Mouse (Mus musculus) embryo, embryonic 10 days (tissue): ENCODE data around the gene Dgkz.

Experiments used
- DNase-seq: peaks from one replicate; pipeline ENCODE4 v3.0.0-alpha.2; 2015; ENCODE audit warnings: low spot score

Dgkz gene

DNA sequence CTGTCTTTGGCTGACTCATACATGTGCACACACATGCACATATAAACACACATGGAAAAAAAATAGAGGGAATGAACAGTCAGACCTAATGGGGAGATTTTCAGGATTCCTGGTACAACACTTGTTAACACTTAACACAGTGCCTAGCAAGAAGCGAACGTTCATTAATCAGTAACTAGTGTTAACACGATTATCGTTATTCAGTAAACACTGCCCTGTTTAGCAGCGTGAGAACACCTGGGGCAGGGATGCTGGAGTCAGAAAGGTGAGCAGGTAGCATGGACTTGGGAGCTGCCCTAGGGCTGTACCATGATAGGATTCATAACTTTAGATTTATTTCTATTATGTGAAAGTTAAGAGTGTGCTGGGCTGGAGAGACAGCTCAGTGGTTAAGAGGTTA lies 20.3 kb upstream of the Dgkz start:
- DNase-seq = no peak

DNA sequence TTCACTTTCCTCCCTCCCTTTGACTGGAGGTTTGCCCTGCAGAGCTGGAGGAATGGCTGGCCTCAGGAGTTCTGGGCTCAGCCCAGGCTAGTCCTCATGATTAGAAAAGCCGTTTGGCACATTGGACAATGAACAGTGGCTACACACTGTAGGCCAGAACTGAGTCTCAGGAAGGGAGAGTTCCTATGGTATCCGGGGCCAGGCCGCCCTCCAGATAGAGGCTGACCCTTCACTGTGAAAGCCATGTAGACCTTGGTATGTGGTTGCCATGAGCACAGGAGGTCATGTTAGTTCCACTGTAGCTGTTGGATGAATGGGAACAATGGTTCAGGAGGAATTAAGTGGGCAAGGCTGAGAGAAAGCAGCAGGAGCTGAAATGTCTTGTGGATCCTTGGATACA lies 17.7 kb upstream of the Dgkz start:
- DNase-seq = no peak

DNA sequence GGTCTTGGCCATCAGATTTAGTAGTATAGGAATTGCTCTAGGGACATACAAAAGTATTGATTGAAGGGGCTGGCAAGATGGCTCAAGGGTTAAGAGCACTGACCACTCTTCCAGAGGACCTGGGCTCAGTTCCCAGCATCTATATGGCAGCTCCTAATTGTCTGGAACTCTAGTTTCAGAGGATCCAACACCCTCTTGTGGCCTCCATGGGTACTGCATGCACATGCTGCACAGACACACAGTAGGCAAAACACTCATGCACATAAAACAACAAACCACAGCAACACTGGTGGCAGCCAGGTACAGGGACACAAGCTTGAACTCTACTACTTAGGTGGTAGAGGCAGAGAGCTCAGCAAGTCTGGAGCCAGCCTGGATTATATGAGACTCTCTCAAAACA lies 14.1 kb upstream of the Dgkz start:
- DNase-seq = no peak

DNA sequence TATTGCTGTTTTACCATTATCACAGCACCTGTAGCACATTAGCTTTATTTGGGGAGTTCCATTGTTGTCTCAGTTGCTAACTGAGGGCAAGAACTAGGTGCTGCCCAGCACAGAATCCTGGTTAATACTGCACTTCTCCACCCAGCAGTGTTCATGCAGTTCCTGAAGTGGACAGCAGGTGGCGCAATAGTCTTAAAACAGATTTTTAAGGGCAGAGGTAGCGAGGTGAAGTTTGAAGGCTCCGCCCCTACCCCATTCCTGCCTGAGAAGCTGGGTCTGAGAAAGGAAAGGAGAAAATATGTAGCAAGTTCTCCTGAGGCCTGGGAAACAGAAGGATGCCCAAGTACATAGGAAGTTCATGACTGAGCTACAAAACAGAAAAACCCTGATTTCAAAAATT lies 11.9 kb upstream of the Dgkz start:
- peak; percentile 87 for DNase-seq

DNA sequence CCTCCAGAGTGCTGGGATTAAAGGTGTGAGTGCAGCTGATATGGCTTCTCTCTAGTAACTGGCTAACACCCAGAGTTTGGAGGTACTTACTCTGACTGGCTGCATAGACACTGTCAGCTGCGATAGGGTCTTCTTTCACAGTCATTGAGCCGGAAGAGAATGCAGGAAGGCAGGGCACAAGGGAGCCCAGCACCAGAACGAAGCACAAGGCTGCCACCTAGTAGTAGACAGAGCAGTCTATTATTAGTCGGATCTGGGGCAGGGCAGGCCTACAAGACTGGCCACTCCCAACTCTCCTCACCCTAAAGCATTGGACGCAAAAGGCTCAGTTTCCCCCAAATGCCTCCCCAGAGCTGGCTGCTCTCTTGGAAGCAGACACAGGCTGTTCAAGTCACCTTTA lies 10.4 kb upstream of the Dgkz start:
- peak; percentile 81 for DNase-seq

DNA sequence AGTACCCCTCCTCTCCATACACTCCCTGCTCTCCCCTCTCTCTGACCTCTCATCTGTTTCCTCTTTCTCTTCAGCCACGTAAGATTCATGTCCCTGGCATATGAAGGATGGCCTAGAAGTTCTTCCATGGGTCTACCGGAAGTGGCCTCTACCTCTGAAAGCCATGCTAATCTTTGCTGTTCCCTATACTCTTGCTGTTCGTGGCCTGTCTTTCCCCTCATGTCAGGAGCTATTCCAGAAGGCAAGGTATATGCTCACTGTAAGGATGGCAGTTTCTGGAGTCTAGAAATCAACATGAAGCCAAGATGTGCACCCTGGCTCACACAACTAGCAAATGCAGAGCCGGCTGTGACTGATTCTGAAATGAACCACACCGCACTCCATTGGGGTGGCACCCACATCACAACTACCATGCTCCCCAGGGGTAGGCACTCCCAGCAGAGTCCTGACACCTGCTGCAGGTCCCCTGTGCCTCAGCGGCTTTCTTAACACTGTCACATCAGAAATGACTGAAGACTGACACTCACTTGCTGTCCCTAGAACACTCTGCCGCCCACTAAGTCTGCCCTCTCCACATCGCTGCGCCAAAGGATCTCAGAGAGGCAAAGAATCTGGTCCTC lies 9.4 kb upstream of the Dgkz start:
- DNase-seq = no peak

DNA sequence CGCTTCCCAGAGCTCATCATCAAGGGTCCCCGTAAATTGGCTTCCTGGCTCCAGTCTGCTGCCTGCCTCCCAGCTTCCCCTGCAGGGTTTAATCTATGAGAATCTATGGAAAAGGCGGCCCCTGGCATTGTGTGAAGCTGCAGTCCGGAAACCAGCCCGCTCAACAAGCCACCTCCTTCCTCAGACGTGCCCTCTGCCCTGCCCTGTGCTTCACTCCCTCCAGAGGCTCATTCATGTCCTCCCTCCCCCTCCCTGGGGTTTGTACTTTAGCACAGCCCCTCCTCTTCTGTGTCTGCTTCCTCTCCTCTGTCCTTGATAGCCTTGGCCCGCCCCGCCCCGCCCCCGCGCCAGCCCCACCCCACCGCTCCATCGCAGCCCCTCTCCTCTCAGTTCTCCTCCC lies 8.8 kb upstream of the Dgkz start:
- peak; percentile 94 for DNase-seq

DNA sequence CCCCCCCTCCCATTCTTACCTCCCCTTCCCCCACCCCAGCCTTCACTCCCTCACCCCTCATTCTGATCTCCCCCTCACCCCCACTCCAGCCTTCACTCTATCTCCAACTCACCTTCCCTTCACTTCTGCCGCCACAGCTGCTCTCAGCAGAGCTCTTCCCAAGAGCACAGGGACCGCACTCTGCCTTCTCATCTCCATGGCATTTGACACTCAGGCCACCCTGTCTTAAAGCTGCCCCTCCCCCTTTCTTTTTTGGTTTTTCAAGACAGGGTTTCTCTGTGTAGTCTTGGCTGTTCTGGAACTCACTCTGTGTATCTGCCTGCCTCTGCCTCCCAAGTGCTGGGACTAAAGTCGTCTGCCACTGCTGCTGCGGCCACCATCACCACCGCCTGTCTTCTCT lies 5.2 kb upstream of the Dgkz start:
- peak; percentile 68 for DNase-seq

DNA sequence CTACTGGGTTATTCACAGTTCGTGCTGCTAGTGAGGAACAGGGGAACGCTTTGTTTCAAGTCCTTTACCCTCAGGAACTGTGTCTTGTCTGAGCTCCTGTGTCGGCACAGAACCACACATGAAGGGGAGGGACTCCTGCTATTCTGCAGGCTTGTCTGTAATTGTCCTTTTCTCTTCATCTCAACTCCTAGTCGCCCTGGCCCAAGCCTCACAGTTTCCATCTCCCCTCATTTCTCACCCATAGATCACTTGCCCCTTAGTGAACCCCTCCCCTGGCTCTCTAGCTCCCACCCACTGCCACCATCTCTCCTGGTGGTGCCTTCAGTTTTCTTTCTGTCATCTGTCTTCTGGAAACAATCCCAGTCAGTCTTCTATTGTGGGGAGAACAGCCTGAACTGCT lies 4.6 kb upstream of the Dgkz start:
- DNase-seq = no peak

DNA sequence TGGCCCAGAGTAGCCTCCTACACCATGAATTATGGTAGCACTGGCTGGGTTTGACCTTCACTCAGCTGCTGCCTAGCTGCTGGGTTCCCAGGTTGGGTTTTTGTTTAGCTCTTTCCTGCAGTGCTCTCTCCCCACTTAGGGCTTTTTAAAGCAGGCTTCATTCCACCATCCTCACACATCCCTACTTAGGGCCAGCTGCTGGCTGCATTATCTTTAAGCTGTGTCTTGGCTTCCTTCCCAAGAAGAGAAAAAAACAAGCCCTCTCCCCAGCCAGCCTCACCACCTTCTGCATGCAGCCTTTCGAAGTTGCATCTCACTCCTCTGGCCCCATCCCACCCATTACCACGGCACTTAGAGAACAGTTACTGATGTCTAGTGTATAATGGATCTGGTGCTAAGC lies 2.9 kb upstream of the Dgkz start:
- no peak for DNase-seq

DNA sequence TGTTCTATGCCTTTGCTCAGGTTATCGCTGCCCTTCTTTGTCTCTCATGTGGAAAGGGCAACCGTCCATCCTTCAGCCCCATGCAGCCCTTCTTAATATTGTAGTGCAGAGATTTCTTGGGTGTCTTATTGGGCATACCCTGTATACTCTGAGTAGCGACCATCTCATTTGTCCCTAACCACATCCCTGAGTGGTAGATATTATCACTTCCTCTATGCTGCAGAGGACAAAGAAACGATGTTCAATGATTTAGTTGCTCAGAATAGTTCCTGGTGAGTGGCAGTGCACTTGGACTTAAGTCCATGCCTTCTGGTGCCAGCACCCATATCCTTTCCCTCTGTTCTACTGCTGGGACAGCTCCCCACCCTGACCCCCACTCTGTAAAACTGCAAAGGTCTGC lies 2.3 kb upstream of the Dgkz start:
- no peak for DNase-seq

DNA sequence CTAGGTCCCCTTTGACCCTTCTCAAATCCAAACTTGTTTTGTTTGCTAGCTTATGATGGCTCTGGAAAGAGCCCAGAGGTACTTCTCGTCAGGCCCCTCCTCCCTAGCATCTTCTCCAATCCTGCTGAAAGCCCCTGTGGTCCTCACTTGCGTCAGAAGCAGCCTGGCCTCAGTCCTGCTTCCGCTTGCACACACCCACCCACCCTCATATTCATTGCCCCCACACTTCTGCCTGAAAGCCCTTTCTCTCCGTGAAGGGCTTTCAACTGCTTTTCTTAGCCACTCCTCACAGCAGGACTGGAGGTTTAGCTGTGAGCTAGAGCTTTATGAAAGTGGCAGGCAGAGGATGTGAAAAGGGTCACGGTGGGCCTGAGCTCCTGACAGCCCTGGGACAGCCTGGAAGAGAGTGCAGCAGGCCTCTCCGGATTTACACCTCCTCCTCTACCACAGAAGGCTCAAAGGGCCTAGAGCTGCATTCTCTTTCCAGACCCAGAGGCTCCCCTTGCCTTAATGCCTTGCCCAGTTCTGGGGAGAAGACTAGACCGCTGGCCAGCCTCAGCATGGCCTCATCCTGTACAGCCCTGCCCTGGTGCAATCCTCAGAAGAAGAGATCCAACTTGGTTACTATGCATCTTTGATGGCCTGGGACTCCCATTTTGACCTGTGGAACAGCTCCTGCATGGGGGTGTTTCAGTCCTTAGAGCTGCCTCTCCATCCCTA lies 2.1 kb downstream of the Dgkz start:
- no peak for DNase-seq

DNA sequence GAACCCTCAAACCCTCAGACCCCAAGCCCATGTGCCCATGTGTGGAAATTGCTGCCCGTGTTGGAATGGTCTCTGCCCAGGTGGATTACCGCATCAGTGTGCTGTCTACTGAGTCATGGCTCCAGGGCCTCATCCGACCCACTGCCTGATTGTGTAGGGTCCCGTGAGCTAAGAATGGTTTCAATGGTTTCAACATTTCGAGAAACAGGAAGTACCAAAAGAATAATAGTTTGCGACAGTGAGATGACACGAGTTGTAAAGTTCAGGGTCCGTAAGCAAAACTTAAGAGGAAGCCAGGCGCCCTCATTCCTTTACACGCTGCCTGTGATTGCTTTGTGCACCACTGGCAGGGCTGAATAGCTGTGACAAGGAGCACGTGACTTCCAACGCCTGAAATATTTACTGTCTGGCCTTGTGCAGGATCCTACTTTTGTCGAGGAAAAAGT lies 3.5 kb downstream of the Dgkz start:
- DNase-seq = peak; percentile 44

DNA sequence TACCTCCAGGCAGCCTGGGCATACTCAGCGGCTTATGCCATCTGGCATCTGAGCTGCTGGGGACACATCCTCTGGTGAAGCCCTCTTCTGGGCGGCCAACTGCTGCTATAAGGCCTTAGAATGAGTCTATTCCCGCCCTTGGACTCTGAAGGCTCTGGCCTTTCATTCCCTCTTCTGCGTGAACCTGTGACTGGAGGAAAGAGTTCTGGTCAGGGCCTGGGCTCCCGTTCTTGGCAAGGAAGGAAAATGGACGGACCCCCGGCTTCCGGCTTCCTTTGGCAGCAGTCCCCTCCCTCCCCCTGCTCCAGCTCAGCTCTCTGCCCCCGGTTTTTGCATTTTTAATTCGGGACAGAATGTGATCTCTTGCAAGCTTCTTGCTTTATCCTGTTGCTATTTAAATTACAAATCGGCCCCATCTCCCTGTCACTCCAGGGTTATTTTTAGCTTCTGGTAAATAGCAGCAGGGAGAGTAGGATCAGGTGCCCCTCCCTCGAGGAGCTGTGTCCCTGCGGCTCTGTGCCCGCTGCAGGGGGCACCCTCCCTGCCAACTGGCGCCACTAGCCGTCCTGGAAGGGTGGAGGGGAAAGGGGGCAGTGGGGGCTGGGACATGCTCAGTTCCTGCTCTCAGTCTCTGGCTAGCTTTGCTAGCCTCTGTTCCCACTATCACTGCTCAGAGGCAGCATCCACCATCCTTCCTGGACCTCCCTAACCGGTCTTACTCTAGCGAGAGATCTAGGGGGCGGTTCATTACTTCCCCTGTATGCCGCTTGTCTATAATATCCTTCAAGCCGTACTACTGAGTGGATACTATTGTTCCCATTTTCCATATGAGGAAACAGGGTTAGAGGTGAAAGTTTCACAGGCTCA lies 4.2 kb downstream of the Dgkz start:
- no peak for DNase-seq

DNA sequence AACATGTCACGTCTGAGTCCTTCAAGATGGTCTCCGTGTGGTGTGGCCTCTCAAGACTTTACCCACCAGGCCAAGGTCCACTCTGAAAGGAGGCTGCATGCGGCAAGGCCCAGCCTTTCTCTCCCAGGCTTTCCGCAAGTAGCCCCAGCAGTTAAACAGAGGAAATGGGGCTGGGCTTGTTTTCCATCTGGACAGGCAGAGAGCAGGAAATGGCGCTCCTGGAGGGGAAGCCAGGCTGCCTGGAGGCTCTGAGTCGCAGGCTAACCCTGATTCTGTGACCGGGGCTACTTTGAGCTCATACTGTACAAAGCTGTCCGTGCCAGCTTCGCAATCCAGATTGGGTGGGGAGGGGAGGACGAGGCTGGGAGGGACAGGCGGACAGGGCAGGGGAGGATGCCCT lies 7.7 kb downstream of the Dgkz start:
- DNase-seq = peak; percentile 47

DNA sequence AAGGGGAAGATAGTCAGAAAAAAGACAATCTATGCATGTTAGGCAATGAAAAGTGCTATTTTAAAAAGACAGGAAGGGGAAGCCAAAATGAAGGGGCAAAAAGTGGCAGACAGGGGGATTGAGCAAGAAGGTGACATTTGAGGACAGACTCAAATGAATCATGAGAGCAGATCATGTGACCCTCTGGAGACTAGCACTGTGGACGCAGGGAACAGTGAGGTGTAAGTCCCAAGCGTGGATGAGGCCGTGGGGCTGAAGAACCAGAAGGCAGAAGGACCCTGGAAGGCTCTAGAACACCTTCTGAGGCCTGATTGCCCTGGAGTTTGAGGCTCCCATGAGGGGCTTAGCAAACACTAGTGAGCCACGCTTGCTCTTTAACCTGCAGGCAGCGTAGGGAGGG lies 9.3 kb downstream of the Dgkz start:
- DNase-seq = no peak

DNA sequence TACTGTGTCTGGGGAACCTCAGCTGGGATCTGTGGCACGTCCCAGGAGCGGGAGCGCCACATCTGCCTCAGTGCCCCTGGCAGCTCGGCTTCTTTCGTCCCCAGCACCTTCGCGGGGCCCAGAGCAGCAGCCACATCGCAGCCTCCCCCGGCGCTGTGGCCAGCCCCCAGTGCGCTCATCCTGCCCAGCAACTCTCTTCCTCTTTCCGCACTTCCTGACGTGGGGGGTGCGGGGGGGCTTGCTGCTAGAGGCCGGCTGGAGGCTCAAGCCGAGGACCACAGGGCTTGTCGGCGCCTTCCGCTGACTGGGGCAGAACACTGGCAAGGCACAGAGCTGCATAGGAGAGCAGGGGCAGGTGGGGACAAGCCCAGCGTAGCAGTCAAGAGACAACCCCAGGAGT lies 10.2 kb downstream of the Dgkz start:
- peak; percentile 45 for DNase-seq

DNA sequence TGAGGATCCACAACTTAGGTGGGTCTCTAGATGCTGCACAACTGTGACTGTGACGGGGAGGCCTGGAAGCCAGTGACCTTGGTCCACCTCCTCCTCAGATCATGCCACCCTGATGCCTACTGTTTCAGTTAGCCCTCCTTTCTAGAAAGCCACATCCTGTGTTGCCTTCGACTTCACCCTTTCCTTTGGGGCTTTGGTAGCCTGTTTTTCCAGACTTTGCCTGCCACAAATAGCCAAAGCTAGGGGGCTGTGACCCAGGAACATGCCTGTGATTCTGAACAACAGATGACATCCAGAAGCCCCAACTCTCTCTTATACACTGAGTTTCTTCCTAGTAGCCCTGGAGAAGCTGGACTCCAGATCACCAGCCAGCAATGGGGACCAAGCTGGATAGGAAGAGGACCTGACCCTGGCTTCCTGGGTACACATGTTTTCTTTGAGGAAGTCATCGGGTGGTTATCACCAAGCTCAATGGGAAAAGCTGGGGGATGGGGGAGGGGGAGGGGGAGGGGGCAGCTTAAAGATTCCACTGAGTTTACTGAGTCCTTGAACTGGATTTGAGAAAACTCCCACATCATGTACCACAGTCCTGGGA lies 11.0 kb downstream of the Dgkz start:
- no peak for DNase-seq

DNA sequence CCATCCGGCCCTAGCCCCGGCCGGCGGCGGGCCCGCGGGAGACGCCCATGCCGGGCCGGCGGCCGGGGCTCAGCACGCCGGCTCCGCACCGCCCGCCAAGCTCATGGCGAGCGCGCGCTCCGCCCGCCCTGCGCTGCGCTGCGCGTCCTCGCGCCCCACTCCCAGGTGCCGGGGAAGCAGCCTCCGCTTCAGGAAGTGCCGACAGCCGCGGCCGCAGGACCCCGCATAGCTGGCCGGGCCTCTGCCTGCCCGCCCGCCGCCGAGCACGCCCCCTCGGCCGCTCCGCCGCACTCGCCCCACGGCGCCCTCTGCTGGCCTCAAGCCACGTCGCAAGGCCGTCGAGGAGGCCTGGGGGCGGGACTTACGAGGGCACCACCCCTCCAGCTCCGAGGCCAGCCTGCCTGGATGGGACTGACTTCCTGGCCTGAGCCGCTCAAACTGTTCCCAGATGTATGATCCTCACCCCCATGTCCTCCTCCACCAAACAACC lies 12.2 kb downstream of the Dgkz start:
- DNase-seq = peak; percentile 93

DNA sequence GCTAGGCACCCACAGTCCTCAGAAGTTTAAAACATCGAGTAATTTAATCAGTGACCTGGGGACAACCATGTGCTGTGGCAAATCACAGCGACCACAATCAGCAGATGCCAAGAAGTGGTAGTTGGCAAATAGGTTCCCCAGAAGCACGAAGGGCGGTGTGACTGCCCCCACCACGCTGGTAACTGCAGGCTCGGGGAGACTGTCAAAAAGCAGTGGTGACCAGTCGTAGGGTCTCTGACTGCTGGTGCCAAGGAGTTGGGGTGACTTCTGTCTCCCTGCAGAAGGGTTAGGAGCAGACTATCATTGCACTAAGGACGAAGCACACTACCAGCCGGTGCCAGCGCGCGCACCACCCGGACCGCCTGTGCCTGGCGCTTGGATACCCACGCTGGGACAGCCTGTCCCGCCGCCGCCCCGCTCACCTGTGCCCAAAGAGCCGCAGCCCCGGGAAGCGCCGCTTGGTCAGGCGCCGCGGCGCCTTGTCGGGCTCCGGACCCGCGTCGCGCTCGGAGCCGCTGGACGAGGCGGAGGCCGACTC lies 12.7 kb downstream of the Dgkz start:
- DNase-seq = no peak

DNA sequence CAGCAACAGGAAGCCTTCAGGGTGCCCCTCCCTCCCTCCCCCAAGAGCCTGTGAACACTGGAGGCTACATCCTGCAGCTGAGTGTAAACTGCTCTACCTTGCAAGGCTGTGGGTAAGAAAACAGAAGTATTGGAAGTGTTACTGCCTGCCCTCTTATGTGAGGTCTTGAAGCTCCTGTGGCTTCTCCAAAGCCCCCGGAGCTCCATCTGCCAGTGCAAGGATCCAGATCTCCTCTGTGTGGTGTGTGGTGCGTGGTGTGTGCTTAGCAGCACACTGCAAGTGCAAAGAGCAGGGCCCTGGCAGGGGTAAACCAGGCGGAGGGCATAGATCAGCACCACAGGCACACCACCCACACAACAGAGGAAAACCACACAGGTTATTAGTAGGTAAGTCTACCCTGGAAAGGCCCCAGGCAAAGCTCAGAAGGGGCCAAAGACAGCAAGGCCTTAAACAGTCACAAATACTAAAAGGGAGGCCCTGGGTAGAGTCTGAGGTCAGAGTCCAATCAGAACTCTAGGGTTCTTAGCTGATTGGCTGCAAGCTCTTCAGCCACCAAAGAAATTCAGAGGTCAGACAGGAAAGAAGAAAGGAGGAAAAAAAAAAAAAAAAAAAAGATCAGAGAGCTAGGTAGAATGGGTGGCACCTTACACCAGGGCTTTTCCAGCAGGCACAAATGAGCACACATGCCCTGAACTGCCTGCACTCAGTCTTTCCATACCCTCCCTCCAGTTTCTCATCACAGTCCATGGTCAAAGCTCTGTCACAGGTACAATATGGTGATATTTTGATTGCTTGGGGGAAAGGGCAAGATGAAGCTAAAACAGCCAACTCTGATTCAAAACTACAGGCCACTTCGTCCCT lies 13.5 kb downstream of the Dgkz start:
- DNase-seq = no peak
